Mouse (Mus musculus) liver, embryonic 11.5 days (tissue): ENCODE data around the gene Pde8a. TPM values are rescaled to one million over a fixed set of nuclear protein-coding genes. Genes with fewer than 3 reads are reported as not detected.

ENCODE experiments used
- ATAC-seq: fragments of 200-750 bp; cut with Nextera tagmentation; replicated peaks from 2 replicates; pipeline ENCODE4 v1.8.0; 2017; ENCODE audit warnings: moderate number of reproducible peaks, mild to moderate bottlenecking, moderate TSS enrichment, moderate library complexity; ENCODE audit not compliant: low FRiP score
- DNase-seq: peaks from one replicate; pipeline ENCODE4 v3.0.0-alpha.2; 2017; ENCODE audit warnings: low spot score
- H3K27ac ChIP-seq: fragments of 300-500 bp; sonication (generic); 2 replicates; pipeline ENCODE4 v1.5.1; 2014; ENCODE audit warnings: mild to moderate bottlenecking, low read depth, low read length, control low read depth
- H3K27me3 ChIP-seq: fragments of 300-500 bp; sonication (generic); replicated peaks from 2 replicates; pipeline ENCODE4 v1.6.1; 2014; ENCODE audit warnings: low read length, mixed read lengths; ENCODE audit not compliant: control insufficient read depth, insufficient read depth
- H3K36me3 ChIP-seq: fragments of 300-500 bp; sonication (generic); 2 replicates; pipeline ENCODE4 v1.6.1; 2014; ENCODE audit warnings: mild to moderate bottlenecking, low read length, moderate library complexity, mixed read lengths; ENCODE audit not compliant: control insufficient read depth, insufficient read depth
- H3K4me1 ChIP-seq: fragments of 300-500 bp; sonication (generic); replicated peaks from 2 replicates; pipeline ENCODE4 v1.6.1; 2014; ENCODE audit warnings: low read length, mixed read lengths; ENCODE audit not compliant: control insufficient read depth, insufficient read depth
- H3K4me2 ChIP-seq: fragments of 300-500 bp; sonication (generic); 2 replicates; pipeline ENCODE4 v1.6.1; 2014; ENCODE audit warnings: mild to moderate bottlenecking, control low read depth, moderate library complexity
- H3K4me3 ChIP-seq: fragments of 300-500 bp; sonication (generic); 2 replicates; pipeline ENCODE4 v1.5.1; 2014; ENCODE audit warnings: low read depth, low read length, control low read depth
- H3K9ac ChIP-seq: fragments of 300-500 bp; sonication (generic); 2 replicates; pipeline ENCODE4 v1.6.1; 2014; ENCODE audit warnings: low read depth, low read length, control low read depth
- H3K9me3 ChIP-seq: fragments of 300-500 bp; sonication (generic); 2 replicates; pipeline ENCODE4 v1.6.1; 2016; ENCODE audit warnings: low read length, inconsistent platforms, mixed read lengths; ENCODE audit not compliant: control insufficient read depth
- WGBS: fragments of 180-500 bp; shearing (Covaris S2); extraction: QIAGEN DNeasy Blood & Tissue Kit; methylation state at CpG from one replicate; pipeline ENCODE4 v1.1.7; 2014; 5-methylcytosine and 5-hydroxymethylcytosine counted together
- polyA plus RNA-seq: library from polyadenylated mRNA; unstranded; fragments of >200 nt; fragmentation: Nextera tagmentation; extraction: Ambion mirVana; gene quantifications from 2 replicates; pipeline ENCODE4 v1.2.1, GENCODE M21; 2014

The Pde8a gene
- polyA plus RNA-seq: 1.7 and 1.9 TPM in 2 replicates

- ATAC-seq: no peak
- H3K9me3 ChIP-seq: no peaks in the 10 kb centered on the region
- H3K4me1 ChIP-seq: peaks cover 14% of the 10 kb centered on the region
- H3K4me2 ChIP-seq: peak within 1 kb of the TSS; percentile 82
- peak within 1 kb of the TSS; percentile 56 for H3K4me3 ChIP-seq
- peak within 1 kb of the TSS; percentile 53 for H3K9ac ChIP-seq
- H3K27ac ChIP-seq: peak within 1 kb of the TSS; percentile 43
- no peaks in the 10 kb centered on the region for H3K36me3 ChIP-seq
- peaks cover 46% of the 10 kb centered on the region for H3K27me3 ChIP-seq
- DNase-seq: peak; percentile 47
- 1% methylated on average over 127 of the region's 128 CpGs for WGBS
These were observed at the start of gene Pde8a for GRCm38 (mm10) chr7:81213347-81214152. Gene Pde8a (plus strand): TSS chr7:81213596.

DNA sequence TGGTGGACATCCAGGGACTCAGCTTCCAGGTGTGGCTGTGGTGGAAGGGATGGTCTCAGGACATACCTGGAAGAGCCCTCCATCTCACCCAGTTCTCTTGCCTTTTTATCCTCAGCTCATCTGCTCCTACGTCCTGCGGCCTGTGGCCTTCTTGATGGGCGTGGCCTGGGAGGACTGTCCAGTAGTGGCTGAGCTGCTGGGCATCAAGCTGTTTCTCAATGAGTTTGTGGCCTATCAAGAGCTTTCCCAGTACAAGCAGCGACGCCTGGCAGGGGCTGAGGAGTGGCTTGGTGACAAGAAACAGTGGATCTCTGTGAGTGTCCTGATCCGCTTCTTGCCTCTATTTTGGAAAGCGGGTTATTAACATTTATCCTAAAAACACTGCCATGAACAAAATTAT, 49.0 kb upstream of the Pde8a start:
- DNase-seq (no peak), ATAC-seq (no peak)
- Histone ChIP-seq H3K9me3 (no peaks in the 10 kb centered on the region), H3K4me3 (no peak overlapping the region), H3K9ac (no peak overlapping the region), H3K36me3 (no peaks in the 10 kb centered on the region), H3K4me1 (no peaks in the 10 kb centered on the region), H3K27ac (no peak overlapping the region), H3K4me2 (no peak overlapping the region), H3K27me3 (no peaks in the 10 kb centered on the region)
- WGBS: 69% methylated on average over 7 of the region's 7 CpGs

DNA sequence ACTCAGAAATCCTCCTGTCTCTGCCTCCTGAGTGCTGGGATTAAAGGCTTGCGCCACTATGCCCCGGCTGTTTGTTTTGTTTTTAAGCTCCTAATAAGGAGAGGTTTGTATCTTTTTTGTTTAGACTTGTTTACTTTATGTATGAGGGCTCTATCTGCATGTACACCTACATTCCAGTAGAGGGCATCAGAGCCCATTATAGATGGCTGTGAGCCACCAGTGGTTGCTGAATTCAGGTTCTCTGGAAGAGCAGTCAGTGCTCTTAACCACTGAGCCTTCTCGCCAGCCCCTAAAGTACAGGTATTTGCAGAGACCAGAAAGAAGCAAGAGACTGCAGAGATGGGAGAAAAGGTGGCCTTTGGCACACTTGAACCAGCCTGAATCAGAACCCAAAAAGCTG, 46.3 kb upstream of the Pde8a start:
- no peak overlapping the region for H3K9ac ChIP-seq
- no peaks in the 10 kb centered on the region for H3K4me1 ChIP-seq
- no peak for ATAC-seq
- no peak overlapping the region for H3K27ac ChIP-seq
- DNase-seq: no peak
- no peak overlapping the region for H3K4me2 ChIP-seq
- WGBS: 41% methylated on average over 3 of the region's 3 CpGs
- H3K36me3 ChIP-seq: no peaks in the 10 kb centered on the region
- no peaks in the 10 kb centered on the region for H3K9me3 ChIP-seq
- no peak overlapping the region for H3K4me3 ChIP-seq
- H3K27me3 ChIP-seq: no peaks in the 10 kb centered on the region

GRCm38 (mm10) chr7:81169351-81169750, 44.0 kb upstream of the Pde8a start:
- H3K9me3 ChIP-seq: no peaks in the 10 kb centered on the region
- H3K9ac ChIP-seq: no peak overlapping the region
- no peaks in the 10 kb centered on the region for H3K36me3 ChIP-seq
- ATAC-seq: no peak
- no peak overlapping the region for H3K27ac ChIP-seq
- no peak overlapping the region for H3K4me3 ChIP-seq
- H3K27me3 ChIP-seq: no peaks in the 10 kb centered on the region
- H3K4me1 ChIP-seq: no peaks in the 10 kb centered on the region
- no peak for DNase-seq
- H3K4me2 ChIP-seq: no peak overlapping the region
- 79% methylated on average over 7 of the region's 7 CpGs for WGBS

DNA sequence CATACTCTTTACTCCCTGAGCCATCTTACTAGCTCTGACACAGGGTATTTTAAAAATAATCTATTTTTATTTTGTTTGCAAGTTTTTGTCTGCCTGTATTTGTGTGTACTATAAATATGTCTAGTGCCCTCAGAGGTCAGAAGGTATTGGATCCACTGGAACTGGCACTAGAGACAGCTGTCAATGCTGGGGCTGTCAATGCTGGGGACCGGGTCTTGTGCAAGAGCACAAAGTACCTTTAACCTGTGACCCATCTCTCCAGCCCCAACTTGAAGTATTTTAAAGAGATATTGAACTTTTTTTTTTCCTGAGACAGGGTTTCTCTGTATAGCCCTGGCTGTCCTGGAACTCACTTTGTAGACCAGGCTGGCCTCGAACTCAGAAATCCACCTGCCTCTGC, 39.5 kb upstream of the Pde8a start:
- Histone ChIP-seq H3K27me3 (no peaks in the 10 kb centered on the region), H3K4me2 (no peak overlapping the region), H3K36me3 (no peaks in the 10 kb centered on the region), H3K9ac (no peak overlapping the region), H3K4me3 (no peak overlapping the region), H3K27ac (no peak overlapping the region), H3K9me3 (no peaks in the 10 kb centered on the region), H3K4me1 (no peaks in the 10 kb centered on the region)
- ATAC-seq: no peak
- DNase-seq: no peak
- WGBS: 85% methylated on average over 2 of the region's 2 CpGs

DNA sequence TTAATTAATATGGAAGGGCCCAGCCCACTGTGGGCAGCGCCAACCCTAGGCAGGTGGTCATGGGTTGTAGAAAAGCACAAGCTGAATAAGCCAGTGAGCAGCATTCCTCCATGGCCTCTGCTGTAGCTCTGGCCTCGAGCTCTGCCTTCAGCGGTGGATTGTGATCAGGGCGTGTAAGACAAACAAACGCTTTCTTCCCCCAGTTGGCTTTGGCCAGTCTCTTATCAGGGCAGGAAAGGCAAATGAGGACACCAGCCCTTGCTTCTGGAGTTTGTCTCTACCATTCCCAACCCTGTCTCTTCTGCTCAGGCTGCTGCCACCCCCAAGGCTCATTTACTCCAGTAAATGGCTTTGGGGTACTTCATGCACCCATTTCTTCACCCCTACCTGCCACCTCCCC, 38.7 kb upstream of the Pde8a start:
- Histone ChIP-seq H3K4me2 (no peak overlapping the region), H3K27me3 (no peaks in the 10 kb centered on the region)
- WGBS: 49% methylated on average over 5 of the region's 5 CpGs

DNA sequence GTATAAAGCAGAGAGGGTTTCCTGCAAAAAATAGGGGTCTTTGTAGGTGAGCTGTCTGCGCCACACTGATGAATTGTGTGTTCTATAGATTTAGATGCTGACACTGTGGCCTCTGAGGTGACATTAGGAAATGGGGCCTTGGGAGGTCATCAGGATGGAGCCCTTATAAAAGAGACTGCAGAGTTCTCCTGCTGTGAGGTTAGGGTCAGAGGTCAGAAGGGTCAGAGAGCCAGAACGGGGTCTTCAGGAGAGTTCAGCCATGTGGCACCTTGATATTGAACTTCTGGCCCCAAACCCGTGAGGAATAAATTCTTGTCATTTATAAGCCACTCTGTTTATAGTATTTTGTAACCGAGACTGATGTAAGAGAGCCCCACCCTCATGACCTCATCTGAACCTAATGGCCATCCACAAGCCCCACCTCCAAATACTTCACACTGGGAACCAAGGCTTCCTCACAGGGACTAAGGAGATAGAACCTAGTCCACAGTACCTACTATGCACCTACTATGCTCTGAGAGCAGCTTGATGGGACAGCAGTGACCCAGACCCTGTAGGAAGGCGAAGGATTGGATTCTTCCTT, 37.1 kb upstream of the Pde8a start:
- no peak overlapping the region for H3K4me3 ChIP-seq
- H3K27ac ChIP-seq: no peak overlapping the region
- H3K27me3 ChIP-seq: no peaks in the 10 kb centered on the region
- no peaks in the 10 kb centered on the region for H3K9me3 ChIP-seq
- no peak for DNase-seq
- ATAC-seq: no peak
- H3K4me1 ChIP-seq: no peaks in the 10 kb centered on the region
- H3K36me3 ChIP-seq: no peaks in the 10 kb centered on the region
- H3K4me2 ChIP-seq: no peak overlapping the region
- H3K9ac ChIP-seq: no peak overlapping the region
- WGBS: 66% methylated on average over 5 of the region's 5 CpGs

More for the DNA sequence above, 38.7 kb upstream of the Pde8a start:
- Histone ChIP-seq H3K9ac (no peak overlapping the region), H3K36me3 (no peaks in the 10 kb centered on the region), H3K4me3 (no peak overlapping the region), H3K27ac (no peak overlapping the region), H3K9me3 (no peaks in the 10 kb centered on the region), H3K4me1 (no peaks in the 10 kb centered on the region)
- ATAC-seq: no peak
- no peak for DNase-seq

DNA sequence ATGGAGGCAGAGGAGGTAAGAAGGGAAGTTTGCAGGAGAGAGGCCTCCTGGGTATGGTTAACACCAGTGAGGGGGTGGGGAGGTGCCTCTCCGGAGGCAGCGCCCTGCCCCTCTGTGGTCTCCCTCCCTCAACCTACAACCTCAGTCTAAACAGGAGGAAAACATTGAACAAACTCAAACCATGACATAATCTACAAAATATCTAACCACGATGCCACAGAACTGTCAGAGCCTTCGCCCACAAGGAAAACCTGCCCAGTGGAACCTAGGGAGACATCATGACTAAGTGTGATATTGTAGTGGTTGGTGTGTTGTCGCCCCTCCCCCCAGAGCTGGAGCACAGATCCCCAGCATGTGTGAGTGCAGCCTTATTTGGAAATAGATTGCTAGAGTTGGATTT, 33.9 kb upstream of the Pde8a start:
- ATAC-seq (no peak), DNase-seq (no peak)
- Histone ChIP-seq H3K9me3 (no peaks in the 10 kb centered on the region), H3K27me3 (no peaks in the 10 kb centered on the region), H3K36me3 (no peaks in the 10 kb centered on the region), H3K4me3 (no peak overlapping the region), H3K4me2 (no peak overlapping the region), H3K27ac (no peak overlapping the region), H3K9ac (no peak overlapping the region), H3K4me1 (no peaks in the 10 kb centered on the region)
- 45% methylated on average over 5 of the region's 5 CpGs for WGBS
